Mouse (Mus musculus): ENCODE measurements around the gene Arvcf. TPM values are rescaled to one million over a fixed set of nuclear protein-coding genes. Genes with fewer than 3 reads are reported as not detected.

The Arvcf gene
- total RNA-seq, 2 experiments from 2014 or later: 14.0 to 14.3 TPM

GRCm38 (mm10) chr16:18385411-18385810, 37.4 kb downstream of the Arvcf start:
- no peak for ATAC-seq (replicated peaks; ENCODE audit: low FRiP score, low TSS enrichment, poor library complexity, severe bottlenecking)

- ATAC-seq (replicated peaks; ENCODE audit: low FRiP score, low TSS enrichment, poor library complexity, severe bottlenecking): no peak
These were observed 38.5 kb downstream of the Arvcf start for GRCm38 (mm10) chr16:18386451-18386850.

- no peak for ATAC-seq (replicated peaks; ENCODE audit: low FRiP score, low TSS enrichment, poor library complexity, severe bottlenecking)
These were observed 39.0 kb downstream of the Arvcf start for GRCm38 (mm10) chr16:18386972-18387371.

GRCm38 (mm10) chr16:18387704-18388582, 40.0 kb downstream of the Arvcf start:
- ATAC-seq (replicated peaks; ENCODE audit: low FRiP score, low TSS enrichment, poor library complexity, severe bottlenecking): peak; percentile 70

- ATAC-seq (replicated peaks; ENCODE audit: low FRiP score, low TSS enrichment, poor library complexity, severe bottlenecking): no peak
These were observed 40.8 kb downstream of the Arvcf start for GRCm38 (mm10) chr16:18388583-18389435.

- ATAC-seq (replicated peaks; ENCODE audit: low FRiP score, low TSS enrichment, poor library complexity, severe bottlenecking): no peak
These were observed 42.4 kb downstream of the Arvcf start for GRCm38 (mm10) chr16:18390399-18390798.

- ATAC-seq (replicated peaks; ENCODE audit: low FRiP score, low TSS enrichment, poor library complexity, severe bottlenecking): no peak
These were observed 43.1 kb downstream of the Arvcf start for GRCm38 (mm10) chr16:18391127-18391526.

GRCm38 (mm10) chr16:18391728-18392127, 43.7 kb downstream of the Arvcf start:
- ATAC-seq (replicated peaks; ENCODE audit: low FRiP score, low TSS enrichment, poor library complexity, severe bottlenecking): no peak

GRCm38 (mm10) chr16:18392469-18393426, 44.8 kb downstream of the Arvcf start:
- peak; percentile 67 for ATAC-seq (replicated peaks; ENCODE audit: low FRiP score, low TSS enrichment, poor library complexity, severe bottlenecking)

GRCm38 (mm10) chr16:18393595-18393994, 45.6 kb downstream of the Arvcf start:
- no peak for ATAC-seq (replicated peaks; ENCODE audit: low FRiP score, low TSS enrichment, poor library complexity, severe bottlenecking)

GRCm38 (mm10) chr16:18394056-18394455, 46.1 kb downstream of the Arvcf start:
- no peak for ATAC-seq (replicated peaks; ENCODE audit: low FRiP score, low TSS enrichment, poor library complexity, severe bottlenecking)

GRCm38 (mm10) chr16:18394777-18395619, 47.0 kb downstream of the Arvcf start:
- ATAC-seq (replicated peaks; ENCODE audit: low FRiP score, low TSS enrichment, poor library complexity, severe bottlenecking): no peak

GRCm38 (mm10) chr16:18395620-18396036, 47.6 kb downstream of the Arvcf start:
- ATAC-seq (replicated peaks; ENCODE audit: low FRiP score, low TSS enrichment, poor library complexity, severe bottlenecking): no peak

GRCm38 (mm10) chr16:18396201-18396600, 48.2 kb downstream of the Arvcf start:
- ATAC-seq (replicated peaks; ENCODE audit: low FRiP score, low TSS enrichment, poor library complexity, severe bottlenecking): no peak

- no peak for ATAC-seq (replicated peaks; ENCODE audit: low FRiP score, low TSS enrichment, poor library complexity, severe bottlenecking)
These were observed 49.0 kb downstream of the Arvcf start for GRCm38 (mm10) chr16:18396791-18397621.

- ATAC-seq (replicated peaks; ENCODE audit: low FRiP score, low TSS enrichment, poor library complexity, severe bottlenecking): no peak
These were observed 52.0 kb downstream of the Arvcf start for GRCm38 (mm10) chr16:18400028-18400427.

- no peak for ATAC-seq (replicated peaks; ENCODE audit: low FRiP score, low TSS enrichment, poor library complexity, severe bottlenecking)
These were observed 52.7 kb downstream of the Arvcf start for GRCm38 (mm10) chr16:18400472-18401216.
